Mouse (Mus musculus): Measurements from ENCODE around the gene Rasgef1c.

- TF ChIP-seq CTCF (IDR thresholded peaks at IDR 0.05; ENCODE audit: low read depth) (no peak), EP300 (IDR thresholded peaks at IDR 0.05; ENCODE audit: low read depth) (peak; percentile 67)
These were observed 37.7 kb upstream of the Rasgef1c start for GRCm38 (mm10) chr11:49863926-49864325.

All from liver, embryonic 14.5 days (tissue).